Mouse (Mus musculus) heart, postnatal 10 days (tissue): ENCODE results near the gene Wbp4. TPM values are rescaled to one million over a fixed set of nuclear protein-coding genes. Genes with fewer than 3 reads are reported as not detected.

Source experiments
- DNase-seq, 2 experiments: peaks; one replicate each; pipeline ENCODE4 v3.0.0; 2021
- intact Hi-C: fragments of 180-260 bp; cut with DNase I; formaldehyde crosslinking; loops from one replicate; pipeline ENCODE4 v1.15.1; 2025
- total RNA-seq, 2 experiments: library from RNA; stranded (reverse); gene quantifications; 2 replicates each; pipeline ENCODE4 v1.2.3; 2021

Wbp4 gene
- total RNA-seq, 2 experiments from 2014 or later = 22.8 to 24.8 TPM

DNA sequence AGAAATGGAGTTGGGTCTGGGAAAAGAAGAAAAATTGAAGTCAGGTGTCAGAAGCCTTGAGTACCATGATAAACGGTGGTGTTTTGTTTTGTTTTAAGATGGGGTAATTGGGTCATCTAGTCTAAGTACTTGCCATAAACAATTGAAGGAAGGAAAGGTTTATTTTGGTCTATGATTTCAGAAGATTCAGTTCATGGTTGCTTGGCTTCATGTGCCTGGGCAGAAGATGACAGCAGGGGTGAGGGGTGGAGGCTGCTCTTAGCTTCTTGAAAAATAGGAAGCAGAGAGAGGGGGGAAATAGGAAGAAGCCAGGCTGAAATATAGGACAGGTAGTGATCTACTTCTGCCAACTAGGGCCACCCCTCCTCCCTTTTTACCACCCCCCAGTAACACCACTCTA, 30.2 kb upstream of the Wbp4 start:
- no peak for DNase-seq
- intact Hi-C loops = no loop called here

DNA sequence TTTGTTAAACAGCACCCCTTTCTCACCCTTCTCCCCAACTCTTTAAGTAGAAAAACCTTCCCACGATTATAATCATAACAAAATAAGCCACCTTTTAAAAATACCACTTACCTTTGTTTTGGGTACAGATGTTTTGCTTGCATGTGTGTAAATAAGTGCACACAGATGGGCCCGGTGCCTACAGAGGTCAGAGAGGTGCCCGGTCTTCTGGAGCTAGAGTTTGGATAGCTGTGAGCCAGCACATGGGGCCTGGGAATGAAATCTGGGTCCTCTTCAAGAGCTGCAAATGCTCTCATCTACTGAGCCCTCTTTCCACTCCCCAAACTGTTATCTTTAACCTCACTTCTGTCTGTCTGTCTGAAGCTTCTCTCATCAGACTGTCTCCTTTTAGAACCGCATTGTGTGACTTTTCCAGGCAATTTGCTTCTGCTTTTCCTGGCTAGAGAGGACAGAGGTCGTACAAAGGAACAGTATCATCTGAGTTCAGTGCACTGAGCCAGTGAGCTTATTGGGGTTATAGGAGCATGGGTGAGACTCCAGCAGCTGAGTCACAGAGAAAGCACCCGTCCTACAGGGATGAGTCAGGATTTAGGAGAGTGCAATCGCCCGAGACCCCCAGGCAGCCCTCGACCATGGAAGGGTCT, 27.5 kb upstream of the Wbp4 start:
- intact Hi-C loops = no loop called here
- no peak for DNase-seq

DNA sequence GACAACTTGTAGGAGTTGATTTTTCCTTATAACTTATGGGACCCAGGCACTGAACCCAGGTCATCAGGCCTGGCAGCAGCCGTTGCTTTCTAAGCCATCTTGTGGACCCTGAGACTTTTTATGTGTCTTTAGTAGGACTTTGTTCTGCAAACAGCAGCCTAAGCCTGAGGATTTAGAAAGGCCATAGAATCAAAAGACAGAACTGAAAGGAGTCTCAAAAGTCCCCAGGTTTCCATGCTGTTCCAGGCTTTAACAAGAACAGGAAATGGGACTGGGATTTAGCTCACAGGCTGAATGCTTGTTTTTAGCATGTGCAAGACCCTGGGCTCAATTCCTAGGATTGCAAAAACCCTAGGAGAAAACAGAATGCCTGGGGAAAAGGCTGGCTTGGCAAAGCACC, 26.5 kb upstream of the Wbp4 start:
- intact Hi-C loops = no loop called here
- no peak for DNase-seq

DNA sequence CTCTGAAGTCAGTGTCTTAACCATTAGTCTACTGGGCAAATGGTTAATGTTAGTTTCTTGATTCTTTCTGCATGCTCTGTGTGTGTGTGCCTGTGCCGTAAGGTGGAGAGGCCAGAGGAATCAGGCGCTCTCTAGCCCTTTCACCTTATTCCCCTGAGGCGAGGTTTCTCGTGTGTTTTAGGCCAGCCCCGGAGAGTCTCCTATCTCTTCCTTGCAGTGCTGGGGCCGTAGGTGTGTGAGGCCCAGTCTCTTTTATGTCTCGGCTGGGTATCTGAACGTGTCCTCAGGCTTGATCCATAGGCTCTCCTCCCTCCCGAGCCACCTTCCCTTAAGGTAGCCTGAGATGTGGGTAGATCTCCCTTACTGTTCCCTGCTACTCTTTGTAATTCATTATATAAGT, 24.9 kb upstream of the Wbp4 start:
- DNase-seq = no peak
- intact Hi-C loops = no loop called here

DNA sequence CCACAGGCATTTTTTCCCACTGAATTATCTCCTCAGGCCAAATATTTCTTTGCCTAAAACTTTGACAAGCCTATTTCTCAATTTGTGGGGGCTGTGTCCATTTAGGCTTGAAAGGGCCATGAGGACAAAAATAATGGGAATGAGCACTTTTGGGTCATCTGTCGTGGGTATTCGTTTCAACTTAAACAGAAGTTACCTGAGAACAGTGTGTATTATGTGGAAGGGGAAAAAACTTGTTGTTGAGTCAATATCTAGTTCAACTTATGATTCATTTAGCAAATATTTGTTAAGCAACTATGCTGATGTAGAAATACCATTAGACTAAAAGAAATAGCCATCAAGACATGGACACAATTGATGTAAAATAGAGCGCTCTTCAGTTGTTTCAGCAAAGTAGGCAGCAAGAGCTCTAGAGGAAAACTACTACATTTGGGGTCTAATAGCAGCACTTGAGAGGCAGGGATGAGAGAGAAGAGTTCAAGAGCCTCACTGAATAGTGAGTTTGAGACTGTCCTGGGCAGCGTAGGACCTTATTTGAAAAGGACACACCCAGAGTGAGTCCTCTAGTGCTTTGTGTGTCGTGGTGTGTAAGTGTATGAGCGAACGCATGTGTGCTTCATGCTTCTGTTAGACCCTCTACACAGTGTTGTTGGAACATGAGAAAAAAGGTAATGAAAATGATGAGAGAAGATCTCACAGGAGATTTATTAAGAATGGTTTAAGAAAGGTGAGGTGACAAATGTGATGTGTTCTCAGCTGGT, 23.1 kb upstream of the Wbp4 start:
- no peak for DNase-seq
- intact Hi-C loops = no loop called here

- intact Hi-C loops = no loop called here
- DNase-seq = no peak
Measured at GRCm38 (mm10) chr14:79503371-79504075, 22.2 kb upstream of the Wbp4 start.

- intact Hi-C loops = no loop called here
- no peak for DNase-seq
Measured at GRCm38 (mm10) chr14:79500756-79501155, 19.4 kb upstream of the Wbp4 start.

GRCm38 (mm10) chr14:79499326-79499725, 18.0 kb upstream of the Wbp4 start:
- intact Hi-C loops = no loop called here
- DNase-seq = no peak

DNA sequence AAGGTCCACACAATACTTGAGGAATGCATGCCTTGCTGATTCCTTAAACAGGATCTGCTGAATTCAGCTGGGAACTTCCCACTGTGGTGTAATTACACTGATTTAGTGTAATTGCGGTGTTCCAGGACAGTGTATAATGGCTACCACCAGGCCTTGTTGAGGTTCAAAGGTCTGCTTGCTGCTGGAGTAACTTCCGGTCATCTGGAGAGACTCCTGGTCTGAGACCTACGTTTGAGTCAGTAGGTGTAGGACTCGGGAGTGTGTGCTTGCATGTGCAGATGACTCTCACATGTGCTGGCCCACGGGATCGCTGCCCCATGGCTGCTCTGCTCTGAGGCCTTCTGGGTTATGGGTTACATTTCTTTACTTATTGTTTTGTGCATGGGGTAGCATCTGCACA, 13.0 kb upstream of the Wbp4 start:
- intact Hi-C loops = no loop called here
- DNase-seq = no peak

- DNase-seq = no peak
- intact Hi-C loops = no loop called here
Measured at GRCm38 (mm10) chr14:79490246-79490645, 8.9 kb upstream of the Wbp4 start.

DNA sequence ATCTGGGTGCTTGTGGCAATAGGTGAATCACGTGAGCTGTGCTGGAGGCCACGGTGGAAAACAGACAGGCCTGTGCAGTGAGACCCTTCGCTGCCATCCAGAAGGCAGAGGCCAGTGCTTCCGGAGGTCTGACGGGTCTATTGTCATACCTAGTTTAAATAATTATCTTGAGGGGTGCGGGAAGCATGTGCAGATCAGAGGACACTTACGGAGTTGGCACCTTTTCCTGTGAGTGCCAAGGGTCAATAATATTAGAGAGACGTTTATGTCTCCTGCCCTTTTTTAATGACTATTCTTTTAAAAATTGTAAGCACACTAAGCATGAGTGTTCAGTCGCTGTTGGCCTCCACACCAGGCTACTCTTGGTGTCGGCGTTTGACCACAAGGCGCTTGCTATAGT, 7.8 kb upstream of the Wbp4 start:
- intact Hi-C loops = loop anchor here (10.0 kb wide), 1 partner anchor 46 kb away; no protein-coding TSS in a partner anchor
- DNase-seq = no peak

DNA sequence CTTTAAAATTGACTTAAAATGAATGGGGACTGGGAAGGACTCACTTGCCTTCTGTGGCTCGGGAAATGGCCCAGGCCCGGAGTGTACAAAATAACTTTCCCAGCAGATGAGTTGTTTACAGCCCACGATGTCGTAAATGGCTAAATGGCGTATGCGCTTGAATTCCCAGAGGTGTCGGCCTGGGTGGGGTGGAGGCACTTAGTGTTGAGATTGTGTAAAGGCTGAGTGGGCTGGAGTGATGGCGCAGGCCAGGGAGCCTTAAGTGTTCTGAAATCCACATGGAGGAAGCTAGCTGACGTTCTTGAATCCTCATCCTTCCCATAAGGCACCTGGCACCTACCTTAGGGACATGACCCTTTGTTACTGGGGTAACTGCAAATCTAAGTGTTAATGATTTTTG, 7.2 kb upstream of the Wbp4 start:
- intact Hi-C loops = loop anchor here (10.0 kb wide), 1 partner anchor 46 kb away; no protein-coding TSS in a partner anchor
- peak; percentile 46 to 51 for DNase-seq

- peak; percentile 61 to 68 for DNase-seq
- intact Hi-C loops = loop anchor here (2.0 to 10.0 kb wide), 2 partner anchors 48 to 76 kb away; no protein-coding TSS in a partner anchor
Measured at GRCm38 (mm10) chr14:79486993-79487731, 5.8 kb upstream of the Wbp4 start.

DNA sequence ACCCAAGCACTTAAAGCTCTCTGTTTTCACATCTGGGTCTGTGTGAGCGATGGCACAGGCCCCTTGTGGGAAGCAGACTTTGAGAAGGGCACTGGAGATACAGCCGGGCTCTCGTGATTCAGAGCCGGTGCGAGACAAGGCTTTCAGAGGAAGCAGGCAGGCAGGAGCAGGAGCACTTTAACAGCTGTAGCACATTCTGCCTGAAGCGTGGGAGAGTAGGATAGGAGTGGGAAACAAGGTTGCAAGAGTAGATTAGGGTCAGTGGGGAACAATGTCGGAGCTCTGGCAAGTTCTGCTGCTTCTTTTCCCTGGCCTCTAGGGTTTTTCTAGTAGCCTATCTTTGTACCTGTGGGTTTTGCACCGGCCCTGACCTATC, 5.3 kb upstream of the Wbp4 start:
- DNase-seq = peak; percentile 28 to 39

GRCm38 (mm10) chr14:79483611-79484120, 2.3 kb upstream of the Wbp4 start:
- DNase-seq = no peak
- intact Hi-C loops = loop anchor here (10.0 kb wide), 1 partner anchor 51 kb away; no protein-coding TSS in a partner anchor

More for the DNA sequence above, 5.3 kb upstream of the Wbp4 start:
- intact Hi-C loops = loop anchor here (2.0 to 10.0 kb wide), 2 partner anchors 48 to 76 kb away; no protein-coding TSS in a partner anchor

DNA sequence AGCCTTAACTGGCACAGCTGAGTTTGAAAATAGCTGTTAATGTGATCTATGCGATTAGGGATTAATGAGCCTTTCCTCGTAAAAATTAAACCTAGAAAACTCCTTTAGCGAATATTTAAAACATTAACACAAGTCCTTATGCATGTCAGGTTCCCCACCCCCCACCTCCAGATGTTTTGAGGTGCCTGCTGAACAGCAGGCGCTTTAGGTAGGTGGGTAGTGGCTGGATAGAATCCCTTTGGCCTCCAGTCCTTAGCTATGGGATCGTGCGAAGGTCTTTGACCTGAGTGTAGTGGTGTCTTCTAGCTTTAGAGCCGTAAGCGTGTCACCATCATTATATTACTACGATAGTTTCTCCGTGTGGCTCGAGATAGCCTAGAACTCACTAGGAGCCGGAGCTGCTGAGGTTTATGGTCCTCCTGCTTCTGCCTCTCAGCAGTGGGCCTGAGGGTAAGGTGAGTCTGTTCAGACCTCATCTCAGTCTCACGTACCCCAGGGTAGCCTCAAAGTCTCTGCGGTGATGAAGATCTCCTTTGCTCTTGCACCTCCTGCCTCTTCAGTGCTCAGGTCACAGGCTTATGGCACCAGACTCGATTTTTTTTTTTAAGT, 1.5 kb upstream of the Wbp4 start:
- intact Hi-C loops = loop anchor here (10.0 kb wide), 1 partner anchor 52 kb away; no protein-coding TSS in a partner anchor
- peak; percentile 20 to 21 for DNase-seq

- DNase-seq = peak; percentile 60 to 63
- intact Hi-C loops = loop anchor here (10.0 kb wide), 1 partner anchor 53 kb away; no protein-coding TSS in a partner anchor
Measured at GRCm38 (mm10) chr14:79482251-79482661, 936 bp upstream of the Wbp4 start.

DNA sequence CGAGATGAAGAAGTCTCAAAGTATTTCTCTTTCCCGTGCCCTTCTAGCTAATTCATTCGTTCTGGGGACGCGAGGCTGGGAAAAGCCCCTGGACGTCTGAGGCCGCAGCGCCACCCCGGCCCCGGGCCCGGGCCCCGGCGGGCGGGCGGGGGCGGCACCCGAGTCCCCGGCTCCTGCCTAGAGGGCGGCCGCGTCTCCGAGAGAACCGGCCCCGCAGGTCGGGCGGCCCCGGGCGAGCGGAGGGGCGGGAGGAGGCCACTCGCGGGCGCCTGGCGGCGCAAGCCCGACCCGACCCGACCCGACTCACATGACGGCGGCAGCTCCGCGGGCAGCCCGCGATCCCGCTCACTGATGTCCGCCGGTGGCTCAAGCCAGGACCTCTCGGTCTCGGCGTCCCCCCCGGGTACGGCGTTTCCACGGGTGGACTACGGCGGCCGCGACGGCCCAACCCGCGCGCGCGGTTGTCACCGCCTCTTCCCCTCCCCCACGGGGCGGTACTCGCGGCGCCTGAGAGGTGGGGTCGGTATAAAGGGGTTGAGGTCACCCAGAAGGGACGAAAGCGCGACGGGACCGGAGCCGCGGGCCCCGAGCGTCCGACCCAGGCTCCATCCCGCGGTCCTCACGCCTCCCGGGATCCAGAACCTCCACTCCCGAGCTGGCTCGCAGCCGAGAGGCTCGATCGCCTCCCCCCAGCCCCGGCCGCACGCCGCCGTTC, 539 bp downstream of the Wbp4 start, which contains the start of gene Elf1:
TSS of gene Elf1 (plus strand) at position 571 of the 715 bp plus-strand sequence.
- peak; percentile 98 for DNase-seq
- intact Hi-C loops = loop anchor here (2.0 to 10.0 kb wide), 2 partner anchors 54 to 106 kb away; partner anchors contain the start of gene Sugt1

DNA sequence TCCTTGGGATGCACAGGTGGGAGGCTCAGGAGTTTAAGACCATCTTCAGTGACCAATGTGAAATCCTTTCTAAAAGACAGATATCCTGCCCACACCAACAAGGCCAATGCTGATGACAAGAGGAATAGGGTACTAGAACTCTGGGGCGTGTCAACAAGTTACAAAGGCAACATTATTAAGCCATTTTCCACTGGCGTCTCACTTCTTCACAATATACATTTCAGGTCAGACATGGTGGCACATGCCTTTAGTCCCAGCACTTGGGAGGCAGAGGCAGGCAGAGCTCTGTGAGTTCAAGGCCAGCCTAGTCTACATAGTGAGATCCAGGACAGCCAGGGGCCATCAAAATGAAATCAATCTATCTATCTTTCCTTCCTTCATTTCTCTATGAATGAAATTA, 7.9 kb downstream of the Wbp4 start:
- DNase-seq = no peak
- intact Hi-C loops = no loop called here
